Mouse (Mus musculus) liver, embryonic 14.5 days (tissue): ENCODE measurements around the gene Med12l.

ENCODE experiments used
- CTCF ChIP-seq: IDR thresholded peaks from 2 replicates; pipeline ENCODE4 v1.5.1; 2016; ENCODE audit warnings: antibody characterized with exemption, low read depth, control low read depth
- EP300 ChIP-seq: IDR thresholded peaks from 2 replicates; pipeline ENCODE4 v1.6.1; 2016; ENCODE audit warnings: antibody characterized with exemption, low read depth

GRCm38 (mm10) chr3:58982896-58983837 lies 22.5 kb upstream of the Med12l start:
- TF ChIP-seq CTCF (peak; percentile 67), EP300 (no peak)
